Mouse (Mus musculus) kidney, postnatal 0 days (tissue): ENCODE measurements at regions not wholly inside any gene's neighbourhood (a gene's known extent, or its start where the extent isn't known, plus 50 kb on each side); places are given as distances from the start of the nearest gene placed in this dataset.

Source experiments
- ATAC-seq: fragments of 200-750 bp; cut with Nextera tagmentation; replicated peaks from 2 replicates; pipeline ENCODE4 v1.8.0; 2017; ENCODE audit warnings: low read depth, moderate number of reproducible peaks, moderate TSS enrichment, moderate library complexity; ENCODE audit not compliant: low FRiP score
- DNase-seq: peaks from one replicate; pipeline ENCODE4 v3.0.0-alpha.2; 2016; ENCODE audit warnings: low spot score
- H3K27ac ChIP-seq: fragments of 300-500 bp; sonication (generic); 2 replicates; pipeline ENCODE4 v1.5.1; 2014; ENCODE audit warnings: mild to moderate bottlenecking
- H3K27me3 ChIP-seq: fragments of 300-500 bp; sonication (generic); 2 replicates; pipeline ENCODE4 v1.6.1; 2014; ENCODE audit warnings: low read length, mixed read lengths; ENCODE audit not compliant: insufficient read depth
- H3K36me3 ChIP-seq: fragments of 300-500 bp; sonication (generic); 2 replicates; pipeline ENCODE4 v1.6.1; 2014; ENCODE audit warnings: low read length, mixed read lengths; ENCODE audit not compliant: insufficient read depth
- H3K4me1 ChIP-seq: fragments of 300-500 bp; sonication (generic); replicated peaks from 2 replicates; pipeline ENCODE4 v1.6.1; 2014; ENCODE audit warnings: antibody characterized with exemption, low read length, mixed read lengths; ENCODE audit not compliant: insufficient read depth
- H3K4me2 ChIP-seq: fragments of 300-500 bp; sonication (generic); 2 replicates; pipeline ENCODE4 v1.6.1; 2014; ENCODE audit warnings: mild to moderate bottlenecking, low read length, moderate library complexity, mixed read lengths
- H3K4me3 ChIP-seq: fragments of 300-500 bp; sonication (generic); replicated peaks from 2 replicates; pipeline ENCODE4 v1.5.1; 2014; ENCODE audit warnings: low read depth, low read length
- H3K9ac ChIP-seq: fragments of 300-500 bp; sonication (generic); 2 replicates; pipeline ENCODE4 v1.6.1; 2014; ENCODE audit warnings: low read depth, low read length
- H3K9me3 ChIP-seq: fragments of 300-500 bp; sonication (generic); replicated peaks from 2 replicates; pipeline ENCODE4 v1.6.1; 2016; ENCODE audit warnings: low read length, inconsistent platforms, mixed read lengths
- CTCF ChIP-seq: IDR thresholded peaks from 2 replicates; pipeline ENCODE4 v1.5.1; 2016; ENCODE audit warnings: antibody characterized with exemption, low read depth, mild to moderate bottlenecking, moderate library complexity
- WGBS: fragments of 180-500 bp; shearing (Covaris S2); extraction: QIAGEN DNeasy Blood & Tissue Kit; methylation state at CpG from one replicate; pipeline ENCODE4 v1.1.7; 2014; 5-methylcytosine and 5-hydroxymethylcytosine counted together

DNA sequence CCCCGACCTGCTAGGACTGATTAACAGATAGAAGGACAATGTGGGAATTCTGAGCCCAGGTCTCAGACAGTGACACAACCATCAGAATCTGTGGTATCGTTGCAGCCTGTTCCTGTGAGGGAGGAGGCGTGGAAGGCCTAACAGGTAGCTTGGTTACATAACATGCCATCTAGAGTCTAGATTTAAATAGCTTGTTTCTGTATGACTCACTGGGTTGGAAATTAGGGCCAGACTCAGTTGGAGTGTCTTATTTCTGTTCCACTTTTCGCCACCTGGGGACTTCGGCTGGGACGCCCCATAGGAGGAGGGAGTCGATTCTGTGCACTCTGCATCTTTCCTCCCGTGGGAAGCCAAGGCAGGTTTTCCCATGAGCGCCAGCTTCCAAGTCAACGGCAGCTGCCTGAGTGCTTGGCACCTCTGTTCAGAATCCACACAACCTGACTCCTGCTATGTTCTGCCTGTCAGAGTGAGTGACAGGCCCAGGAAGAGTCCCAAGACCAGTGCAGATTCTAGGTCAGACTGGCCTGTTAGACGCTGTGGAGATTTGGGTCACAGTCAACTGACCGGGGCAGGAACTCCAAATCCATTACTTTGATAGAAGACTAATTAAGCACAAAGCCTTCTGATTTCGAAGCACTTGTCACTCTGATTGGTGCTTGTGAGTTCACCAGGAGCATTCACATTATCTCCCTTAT is 193.7 kb upstream of the Trpc7 start:
- no peak for TF ChIP-seq CTCF
- Histone ChIP-seq H3K36me3 (no peaks in the 10 kb centered on the region), H3K4me3 (no peak overlapping the region), H3K4me2 (no peak overlapping the region), H3K4me1 (no peaks in the 10 kb centered on the region), H3K27me3 (no peaks in the 10 kb centered on the region), H3K9me3 (no peaks in the 10 kb centered on the region), H3K27ac (no peak overlapping the region), H3K9ac (no peak overlapping the region)
- 64% methylated on average over 13 of the region's 13 CpGs for WGBS
- DNase-seq (no peak), ATAC-seq (no peak)

DNA sequence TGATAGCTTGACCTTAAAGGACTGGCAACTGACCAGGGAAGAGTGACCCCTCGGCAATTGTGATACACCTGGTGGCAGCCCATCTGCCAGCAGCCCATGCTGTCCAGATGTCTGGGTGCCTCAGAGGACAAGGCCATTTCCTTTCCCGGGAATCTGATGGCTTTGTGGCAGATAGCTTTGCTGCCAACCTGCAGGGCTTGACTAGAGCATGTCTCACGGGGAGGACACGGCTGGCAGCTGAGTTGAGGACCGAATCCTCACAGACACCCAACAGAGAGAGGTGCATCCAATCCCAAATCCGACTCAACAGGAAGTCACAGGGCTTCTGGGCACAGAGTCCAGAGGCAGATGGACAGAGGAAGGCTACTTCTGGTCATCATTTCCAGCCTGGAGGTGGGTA is 192.2 kb upstream of the Trpc7 start:
- Histone ChIP-seq H3K27me3 (no peaks in the 10 kb centered on the region), H3K36me3 (no peaks in the 10 kb centered on the region), H3K27ac (no peak overlapping the region), H3K9me3 (no peaks in the 10 kb centered on the region), H3K9ac (no peak overlapping the region), H3K4me2 (no peak overlapping the region), H3K4me3 (no peak overlapping the region), H3K4me1 (no peaks in the 10 kb centered on the region)
- ATAC-seq (no peak), DNase-seq (no peak)
- WGBS = 86% methylated on average over 6 of the region's 6 CpGs
- TF ChIP-seq CTCF = no peak

DNA sequence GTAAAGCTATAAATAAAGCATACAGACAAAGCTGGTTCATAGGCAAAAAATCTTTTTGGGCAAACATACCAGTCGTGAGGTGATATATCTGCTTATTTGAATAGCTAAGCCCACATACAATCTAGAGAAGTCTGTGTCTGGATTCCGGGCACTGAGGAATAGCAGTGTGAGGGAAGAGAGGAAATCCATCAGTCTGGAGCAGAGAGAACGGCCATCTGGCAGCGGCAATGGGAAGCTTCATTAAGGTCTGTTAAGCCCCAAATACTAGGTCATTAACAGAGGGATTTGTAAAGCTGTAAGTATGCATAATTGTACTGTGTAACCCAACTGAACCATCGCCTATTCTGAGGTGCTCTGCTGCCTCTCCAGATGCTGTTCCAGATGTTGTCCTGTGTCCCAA is 191.6 kb upstream of the Trpc7 start:
- no peaks in the 10 kb centered on the region for H3K4me1 ChIP-seq
- H3K27me3 ChIP-seq = no peaks in the 10 kb centered on the region
- no peak overlapping the region for H3K4me3 ChIP-seq
- 76% methylated on average over 5 of the region's 5 CpGs for WGBS
- no peak overlapping the region for H3K27ac ChIP-seq
- H3K9me3 ChIP-seq = no peaks in the 10 kb centered on the region
- ATAC-seq = no peak
- no peak for DNase-seq
- no peaks in the 10 kb centered on the region for H3K36me3 ChIP-seq
- no peak for TF ChIP-seq CTCF
- H3K9ac ChIP-seq = no peak overlapping the region
- no peak overlapping the region for H3K4me2 ChIP-seq

DNA sequence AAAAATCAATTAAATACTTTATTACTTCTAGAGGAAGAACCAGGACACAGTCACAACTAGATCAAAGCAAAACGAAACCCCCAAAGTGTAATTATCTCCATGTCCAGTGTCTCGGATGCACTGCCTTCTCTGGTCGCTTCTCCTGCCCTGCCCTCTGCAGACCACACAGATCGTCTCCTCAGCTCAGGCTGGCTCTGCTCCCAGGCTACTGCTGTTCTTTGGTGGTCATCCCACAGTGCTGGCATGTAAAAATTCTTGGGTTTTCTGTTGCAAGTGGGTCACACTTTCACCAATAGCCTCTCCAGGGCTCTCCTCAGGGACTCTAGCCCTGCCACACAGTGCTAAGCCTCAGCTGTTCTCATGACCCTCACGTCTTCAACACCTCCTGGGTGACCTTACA is 188.0 kb upstream of the Trpc7 start:
- DNase-seq (no peak), ATAC-seq (no peak)
- Histone ChIP-seq H3K4me3 (no peak overlapping the region), H3K4me1 (no peaks in the 10 kb centered on the region), H3K9ac (no peak overlapping the region), H3K4me2 (no peak overlapping the region), H3K27ac (no peak overlapping the region), H3K36me3 (no peaks in the 10 kb centered on the region), H3K27me3 (no peaks in the 10 kb centered on the region), H3K9me3 (no peaks in the 10 kb centered on the region)
- TF ChIP-seq CTCF = no peak
- 67% methylated on average over 5 of the region's 5 CpGs for WGBS

DNA sequence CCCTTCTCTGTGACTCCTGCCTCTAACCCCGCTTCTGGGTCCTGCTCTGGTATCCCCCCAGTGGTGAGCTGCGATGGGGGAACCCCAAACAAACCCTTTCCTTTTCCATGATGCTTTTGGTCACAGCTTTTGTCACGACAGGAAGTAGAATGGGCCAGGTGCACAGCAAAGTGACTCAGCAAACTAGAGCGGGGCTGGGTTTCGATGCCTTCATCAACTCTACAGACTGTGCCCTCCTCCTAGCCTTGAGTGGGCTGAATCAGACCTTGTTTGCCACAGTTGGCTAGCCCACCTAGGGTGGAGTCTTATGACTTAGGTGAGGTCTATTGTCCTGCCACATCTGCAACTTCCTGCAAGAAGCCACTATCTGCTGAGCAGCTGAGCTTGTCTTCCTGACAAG is 174.7 kb upstream of the Trpc7 start:
- H3K4me2 ChIP-seq = no peak overlapping the region
- no peaks in the 10 kb centered on the region for H3K9me3 ChIP-seq
- DNase-seq (no peak), ATAC-seq (no peak)
- H3K4me3 ChIP-seq = no peak overlapping the region
- no peaks in the 10 kb centered on the region for H3K4me1 ChIP-seq
- H3K9ac ChIP-seq = no peak overlapping the region
- H3K27me3 ChIP-seq = no peaks in the 10 kb centered on the region
- TF ChIP-seq CTCF = no peak
- 91% methylated on average over 5 of the region's 5 CpGs for WGBS
- H3K36me3 ChIP-seq = no peaks in the 10 kb centered on the region
- H3K27ac ChIP-seq = no peak overlapping the region

DNA sequence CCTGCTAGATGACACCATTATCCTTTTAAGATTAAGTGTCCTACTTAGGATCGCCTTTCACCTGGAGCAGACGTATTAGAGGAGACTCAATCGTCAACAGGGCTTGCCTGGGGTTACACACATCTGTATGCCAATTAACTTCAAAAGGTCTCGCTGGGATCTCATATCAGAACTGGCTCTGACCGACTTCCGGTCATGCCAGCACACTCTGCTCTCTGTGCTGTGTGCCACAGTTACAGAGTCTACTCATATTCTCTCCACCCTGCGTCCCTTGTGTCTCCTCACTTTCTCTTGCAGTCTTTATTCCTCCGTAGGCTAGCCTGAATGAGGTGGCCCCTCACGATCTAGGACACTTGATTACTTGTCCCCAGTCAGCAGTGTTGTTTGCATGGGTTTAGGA is 165.9 kb upstream of the Trpc7 start:
- 62% methylated on average over 9 of the region's 9 CpGs for WGBS
- H3K9me3 ChIP-seq = no peaks in the 10 kb centered on the region
- no peaks in the 10 kb centered on the region for H3K4me1 ChIP-seq
- no peaks in the 10 kb centered on the region for H3K27me3 ChIP-seq
- no peak overlapping the region for H3K4me3 ChIP-seq
- H3K4me2 ChIP-seq = no peak overlapping the region
- TF ChIP-seq CTCF = no peak
- H3K27ac ChIP-seq = no peak overlapping the region
- no peak overlapping the region for H3K9ac ChIP-seq
- no peaks in the 10 kb centered on the region for H3K36me3 ChIP-seq
- ATAC-seq (no peak), DNase-seq (no peak)

DNA sequence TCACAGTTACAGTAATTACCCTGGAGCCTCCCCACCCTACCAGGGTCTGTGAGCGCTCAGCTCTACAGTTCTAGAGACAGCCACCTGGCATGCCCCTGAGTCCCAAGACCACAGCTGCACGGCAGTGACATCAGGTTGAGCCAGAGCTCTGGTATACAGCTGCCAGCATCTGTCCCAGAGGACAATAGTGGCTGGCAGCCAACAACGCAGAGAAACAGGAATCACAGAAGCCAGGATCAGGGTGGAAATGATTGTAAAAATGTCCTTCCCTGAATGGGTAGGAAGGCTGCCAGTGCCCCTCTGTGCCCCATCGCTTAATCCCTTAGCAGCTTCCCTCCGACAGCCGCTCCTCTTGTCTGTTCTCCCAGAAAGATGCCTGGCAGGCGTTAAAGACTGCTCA is 165.3 kb upstream of the Trpc7 start:
- 57% methylated on average over 7 of the region's 7 CpGs for WGBS
- no peak for TF ChIP-seq CTCF
- Histone ChIP-seq H3K27me3 (no peaks in the 10 kb centered on the region), H3K27ac (no peak overlapping the region), H3K9ac (no peak overlapping the region), H3K4me2 (no peak overlapping the region), H3K9me3 (no peaks in the 10 kb centered on the region), H3K36me3 (no peaks in the 10 kb centered on the region), H3K4me1 (no peaks in the 10 kb centered on the region), H3K4me3 (no peak overlapping the region)
- no peak for ATAC-seq
- DNase-seq = no peak
